Mouse (Mus musculus) liver, embryonic 14.5 days (tissue): Measurements from ENCODE around the gene Slc35f3.

Experiments used
- CTCF ChIP-seq: IDR thresholded peaks from 2 replicates; pipeline ENCODE4 v1.5.1; 2016; ENCODE audit warnings: antibody characterized with exemption, low read depth, control low read depth
- EP300 ChIP-seq: IDR thresholded peaks from 2 replicates; pipeline ENCODE4 v1.6.1; 2016; ENCODE audit warnings: antibody characterized with exemption, low read depth

DNA sequence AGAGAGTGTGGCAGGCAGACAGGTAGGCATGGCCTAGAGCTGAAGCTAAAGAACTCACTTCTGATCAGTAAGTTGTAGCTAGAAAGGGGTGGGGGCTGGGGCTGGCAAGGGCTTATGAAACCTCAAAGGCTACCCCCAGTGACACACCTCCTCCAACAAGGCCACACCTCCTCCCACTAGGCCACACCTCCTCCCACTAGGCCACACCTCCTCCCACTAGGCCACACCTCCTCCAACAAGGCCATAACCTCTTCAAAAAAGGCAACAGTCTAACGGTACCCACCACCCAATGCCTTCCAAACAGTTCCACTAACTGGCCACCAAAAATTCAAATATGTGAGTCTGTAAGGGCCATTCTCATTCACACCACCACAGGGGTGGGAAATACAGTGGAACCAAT, 54.9 kb downstream of the Slc35f3 start:
- TF ChIP-seq CTCF (no peak), EP300 (no peak)
